ENCODE assay signal across 7 mouse cellular contexts in the genomic region with DNA sequence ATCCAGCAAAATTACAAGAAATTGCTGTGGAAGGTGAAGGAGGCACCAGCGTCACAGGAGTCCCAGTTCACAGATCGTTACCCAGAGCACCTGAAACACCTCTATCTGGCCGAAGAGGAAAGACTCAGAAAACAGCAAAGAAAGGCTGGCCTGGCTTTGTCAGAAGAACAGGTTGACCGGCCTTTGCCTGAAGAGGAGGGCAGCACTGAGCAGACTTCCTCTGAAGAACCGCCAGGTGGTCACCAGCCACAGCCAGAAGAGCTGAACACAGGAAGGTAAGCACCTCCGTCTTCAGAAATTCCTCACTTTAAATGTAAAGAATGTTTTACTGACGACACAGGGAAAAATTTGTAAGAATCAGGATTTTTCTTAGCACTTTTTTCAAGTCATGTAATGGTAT. TPM values are rescaled to one million over a fixed set of nuclear protein-coding genes. Genes with fewer than 3 reads are reported as not detected.
DNase-seq lines count a peak whose midpoint lies in the region; ATAC-seq lines count a peak whose summit lies in the region.

No protein-coding gene starts in this region.

- H3K9ac ChIP-seq in midbrain, embryonic 11.5 days (ENCODE audit: low read length), result no peak overlapping the region
- H3K9ac ChIP-seq in forebrain, embryonic 13.5 days, result no peak overlapping the region
- no peak overlapping the region for H3K9ac ChIP-seq in liver, embryonic 12.5 days

- peak overlapping the region; percentile 86; the same call in 1 of the 2 replicates for H3K4me3 ChIP-seq in midbrain, embryonic 10.5 days
- H3K4me3 ChIP-seq in midbrain, embryonic 11.5 days (ENCODE audit: low read depth, low read length), result no peak overlapping the region
- H3K4me3 ChIP-seq in forebrain, embryonic 13.5 days, result peak overlapping the region; percentile 68
- H3K4me3 ChIP-seq in liver, embryonic 12.5 days, result peak overlapping the region; percentile 87

- no peak for ATAC-seq in midbrain, embryonic 11.5 days (ENCODE audit: low FRiP score)
- ATAC-seq in forebrain, embryonic 13.5 days, result no peak
- no peak for ATAC-seq in liver, embryonic 12.5 days

- no peak overlapping the region; the same call in 1 of the 2 replicates for H3K4me2 ChIP-seq in midbrain, embryonic 11.5 days
- H3K4me2 ChIP-seq in forebrain, embryonic 13.5 days, result peak overlapping the region; percentile 77
- peak overlapping the region; percentile 78 for H3K4me2 ChIP-seq in liver, embryonic 12.5 days

- no peaks in the 10 kb centered on the region for H3K27me3 ChIP-seq in midbrain, embryonic 10.5 days (ENCODE audit: low read depth, poor library complexity, severe bottlenecking)
- no peaks in the 10 kb centered on the region for H3K27me3 ChIP-seq in midbrain, embryonic 11.5 days (ENCODE audit: control insufficient read depth, insufficient read depth, low read length)
- no peaks in the 10 kb centered on the region for H3K27me3 ChIP-seq in forebrain, embryonic 13.5 days
- H3K27me3 ChIP-seq in liver, embryonic 12.5 days (replicated peaks), result no peaks in the 10 kb centered on the region

- no peak overlapping the region for H3K27ac ChIP-seq in midbrain, embryonic 10.5 days (replicated peaks)
- no peak overlapping the region for H3K27ac ChIP-seq in midbrain, embryonic 11.5 days (ENCODE audit: low read depth, low read length)
- no peak overlapping the region for H3K27ac ChIP-seq in forebrain, embryonic 13.5 days
- no peak overlapping the region for H3K27ac ChIP-seq in liver, embryonic 12.5 days

- no peaks in the 10 kb centered on the region for H3K9me3 ChIP-seq in midbrain, embryonic 10.5 days (replicated peaks)
- H3K9me3 ChIP-seq in midbrain, embryonic 11.5 days (ENCODE audit: control insufficient read depth, low read length), result no peaks in the 10 kb centered on the region
- no peaks in the 10 kb centered on the region for H3K9me3 ChIP-seq in forebrain, embryonic 13.5 days (replicated peaks)
- no peaks in the 10 kb centered on the region for H3K9me3 ChIP-seq in liver, embryonic 12.5 days (replicated peaks)

- no peak for DNase-seq in midbrain, embryonic 10.5 days (ENCODE audit: low spot score)
- no peak for DNase-seq in midbrain, embryonic 11.5 days (ENCODE audit: low spot score, missing footprints)
- DNase-seq in testis, postnatal 10 days (ENCODE audit: low spot score), result no peak
- no peak for DNase-seq in urinary bladder, adult 18-20 months (ENCODE audit: low spot score in 2 of 2)
- no peak for DNase-seq in urinary bladder, adult 2 months (ENCODE audit: low spot score)

- 85% methylated on average over 7 of the region's 7 CpGs for WGBS in midbrain, embryonic 10.5 days
- 88% methylated on average over 7 of the region's 7 CpGs for WGBS in midbrain, embryonic 11.5 days
- WGBS in forebrain, embryonic 13.5 days, result 86% methylated on average over 7 of the region's 7 CpGs
- WGBS in liver, embryonic 12.5 days (ENCODE audit: insufficient replicate concordance), result 74% methylated on average over 7 of the region's 7 CpGs

- H3K4me1 ChIP-seq in midbrain, embryonic 10.5 days, result peaks cover 14% of the 10 kb centered on the region
- peaks cover 3% of the 10 kb centered on the region; the same call in 1 of the 2 replicates for H3K4me1 ChIP-seq in midbrain, embryonic 11.5 days (ENCODE audit: control insufficient read depth, insufficient read depth, low read length)
- H3K4me1 ChIP-seq in forebrain, embryonic 13.5 days, result peaks cover 19% of the 10 kb centered on the region; the same call in 1 of the 2 replicates
- H3K4me1 ChIP-seq in liver, embryonic 12.5 days, result peaks cover 24% of the 10 kb centered on the region

- peaks cover 56% of the 10 kb centered on the region for H3K36me3 ChIP-seq in midbrain, embryonic 10.5 days
- H3K36me3 ChIP-seq in midbrain, embryonic 11.5 days (ENCODE audit: control insufficient read depth, insufficient read depth, low read length), result peaks cover 5% of the 10 kb centered on the region; the same call in 1 of the 2 replicates
- H3K36me3 ChIP-seq in forebrain, embryonic 13.5 days (ENCODE audit: poor library complexity, severe bottlenecking), result peaks cover 43% of the 10 kb centered on the region
- H3K36me3 ChIP-seq in liver, embryonic 12.5 days, result peaks cover 57% of the 10 kb centered on the region

RNA-seq across cellular contexts. Expression of gene Mettl25, which starts 1.4 kb away (rescaled TPM):
- polyA plus RNA-seq in midbrain, embryonic 10.5 days (2016; fragmentation: Nextera tagmentation; extraction: Ambion mirVana), result 12.1 and 13.9 TPM in 2 replicates
- 14.4 and 15.8 TPM in 2 replicates for polyA plus RNA-seq in midbrain, embryonic 11.5 days (2014; fragmentation: Nextera tagmentation; extraction: Ambion mirVana)
- polyA plus RNA-seq in forebrain, embryonic 13.5 days (2015; fragmentation: Nextera tagmentation; extraction: Ambion mirVana), result 12.4 and 12.8 TPM in 2 replicates
- polyA plus RNA-seq in liver, embryonic 12.5 days (2016; fragmentation: Nextera tagmentation; extraction: Ambion mirVana), result 7.7 and 8.4 TPM in 2 replicates
- 5.5 and 6.4 TPM in 2 replicates for polyA plus RNA-seq in urinary bladder, adult 2 months (2012; rRNA removed)

RNA-seq across cellular contexts. Expression of gene Ccdc59, which starts 1.7 kb away (rescaled TPM):
- polyA plus RNA-seq in midbrain, embryonic 10.5 days (2016; fragmentation: Nextera tagmentation; extraction: Ambion mirVana), result 50.5 and 53.4 TPM in 2 replicates
- polyA plus RNA-seq in midbrain, embryonic 11.5 days (2014; fragmentation: Nextera tagmentation; extraction: Ambion mirVana), result 55.3 and 62.6 TPM in 2 replicates
- 53.4 and 60.1 TPM in 2 replicates for polyA plus RNA-seq in forebrain, embryonic 13.5 days (2015; fragmentation: Nextera tagmentation; extraction: Ambion mirVana)
- 37.5 TPM in 2 replicates for polyA plus RNA-seq in liver, embryonic 12.5 days (2016; fragmentation: Nextera tagmentation; extraction: Ambion mirVana)
- 21.6 and 25.5 TPM in 2 replicates for polyA plus RNA-seq in urinary bladder, adult 2 months (2012; rRNA removed)
